Mouse (Mus musculus): Measurements from ENCODE around the gene Mcfd2.

The Mcfd2 gene

GRCm38 (mm10) chr17:87236725-87237650, 28.7 kb downstream of the Mcfd2 start:
- in situ Hi-C loops (cut with MboI, MseI): loop anchor here (5.0 kb wide), 1 partner anchor 60 kb away; no protein-coding TSS in a partner anchor

GRCm38 (mm10) chr17:87235019-87235418, 30.7 kb downstream of the Mcfd2 start:
- in situ Hi-C loops (cut with MboI, MseI): loop anchor here (5.0 kb wide), 1 partner anchor 58 kb away; no protein-coding TSS in a partner anchor

- in situ Hi-C loops (cut with MboI, MseI): no loop called here
Observed at GRCm38 (mm10) chr17:87227878-87228277, 37.9 kb downstream of the Mcfd2 start.

GRCm38 (mm10) chr17:87226079-87226640, 39.6 kb downstream of the Mcfd2 start:
- in situ Hi-C loops (cut with MboI, MseI): no loop called here

GRCm38 (mm10) chr17:87225384-87225783, 40.4 kb downstream of the Mcfd2 start:
- in situ Hi-C loops (cut with MboI, MseI): no loop called here

GRCm38 (mm10) chr17:87224461-87224860, 41.3 kb downstream of the Mcfd2 start:
- in situ Hi-C loops (cut with MboI, MseI): no loop called here

GRCm38 (mm10) chr17:87219456-87219855, 46.3 kb downstream of the Mcfd2 start:
- in situ Hi-C loops (cut with MboI, MseI): no loop called here

- in situ Hi-C loops (cut with MboI, MseI): no loop called here
Observed at GRCm38 (mm10) chr17:87214523-87214922, 51.2 kb downstream of the Mcfd2 start.

- in situ Hi-C loops (cut with MboI, MseI): no loop called here
Observed at GRCm38 (mm10) chr17:87210525-87210924, 55.2 kb downstream of the Mcfd2 start.

GRCm38 (mm10) chr17:87206885-87207284, 58.9 kb downstream of the Mcfd2 start:
- in situ Hi-C loops (cut with MboI, MseI): no loop called here
